Mouse (Mus musculus) lung, postnatal 0 days (tissue): ENCODE data around the gene Bcl11b. TPM values are rescaled to one million over a fixed set of nuclear protein-coding genes. Genes with fewer than 3 reads are reported as not detected.

ENCODE experiments used
- ATAC-seq: fragments of 200-750 bp; cut with Nextera tagmentation; 2 replicates; pipeline ENCODE4 v1.8.0; 2017; ENCODE audit warnings: moderate library complexity
- DNase-seq: peaks from one replicate; pipeline ENCODE4 v3.0.0-alpha.2; 2016; ENCODE audit warnings: low spot score
- H3K27ac ChIP-seq: fragments of 300-500 bp; sonication (generic); 2 replicates; pipeline ENCODE4 v1.5.1; 2014; ENCODE audit warnings: antibody characterized with exemption, mild to moderate bottlenecking, low read length, mixed read lengths
- H3K27me3 ChIP-seq: fragments of 300-500 bp; sonication (generic); replicated peaks from 2 replicates; pipeline ENCODE4 v1.6.1; 2014; ENCODE audit warnings: low read length, mixed read lengths; ENCODE audit not compliant: insufficient read depth
- H3K36me3 ChIP-seq: fragments of 300-500 bp; sonication (generic); 2 replicates; pipeline ENCODE4 v1.6.1; 2014; ENCODE audit warnings: low read length, mixed read lengths; ENCODE audit not compliant: insufficient read depth
- H3K4me1 ChIP-seq: fragments of 300-500 bp; sonication (generic); 2 replicates; pipeline ENCODE4 v1.6.1; 2014; ENCODE audit warnings: antibody characterized with exemption, low read depth, low read length, mixed read lengths; ENCODE audit not compliant: insufficient read depth
- H3K4me2 ChIP-seq: fragments of 300-500 bp; sonication (generic); replicated peaks from 2 replicates; pipeline ENCODE4 v1.6.1; 2014; ENCODE audit warnings: low read depth, mild to moderate bottlenecking, low read length, moderate library complexity, mixed read lengths
- H3K4me3 ChIP-seq: fragments of 300-500 bp; sonication (generic); 2 replicates; pipeline ENCODE4 v1.5.1; 2014; ENCODE audit warnings: low read depth, low read length
- H3K9ac ChIP-seq: fragments of 300-500 bp; sonication (generic); replicated peaks from 2 replicates; pipeline ENCODE4 v1.6.1; 2014; ENCODE audit warnings: low read depth, mild to moderate bottlenecking
- H3K9me3 ChIP-seq: fragments of 300-500 bp; sonication (generic); 2 replicates; pipeline ENCODE4 v1.6.1; 2016; ENCODE audit warnings: low read length, mixed read lengths
- CTCF ChIP-seq: IDR thresholded peaks from 2 replicates; pipeline ENCODE4 v1.5.1; 2016; ENCODE audit warnings: antibody characterized with exemption, mild to moderate bottlenecking
- EP300 ChIP-seq: IDR thresholded peaks from 2 replicates; pipeline ENCODE4 v1.6.1; 2016; ENCODE audit warnings: antibody characterized with exemption, mild to moderate bottlenecking, control low read depth
- WGBS: fragments of 180-500 bp; shearing (Covaris S2); extraction: QIAGEN DNeasy Blood & Tissue Kit; methylation state at CpG from one replicate; pipeline ENCODE4 v1.1.7; 2014; 5-methylcytosine and 5-hydroxymethylcytosine counted together
- polyA plus RNA-seq: library from polyadenylated mRNA; unstranded; fragments of >200 nt; fragmentation: Nextera tagmentation; extraction: Ambion mirVana; gene quantifications from 2 replicates; pipeline ENCODE4 v1.2.1, GENCODE M21; 2015

Bcl11b gene
- polyA plus RNA-seq, 1 experiment from 2014 or later = 0.44 TPM

DNA sequence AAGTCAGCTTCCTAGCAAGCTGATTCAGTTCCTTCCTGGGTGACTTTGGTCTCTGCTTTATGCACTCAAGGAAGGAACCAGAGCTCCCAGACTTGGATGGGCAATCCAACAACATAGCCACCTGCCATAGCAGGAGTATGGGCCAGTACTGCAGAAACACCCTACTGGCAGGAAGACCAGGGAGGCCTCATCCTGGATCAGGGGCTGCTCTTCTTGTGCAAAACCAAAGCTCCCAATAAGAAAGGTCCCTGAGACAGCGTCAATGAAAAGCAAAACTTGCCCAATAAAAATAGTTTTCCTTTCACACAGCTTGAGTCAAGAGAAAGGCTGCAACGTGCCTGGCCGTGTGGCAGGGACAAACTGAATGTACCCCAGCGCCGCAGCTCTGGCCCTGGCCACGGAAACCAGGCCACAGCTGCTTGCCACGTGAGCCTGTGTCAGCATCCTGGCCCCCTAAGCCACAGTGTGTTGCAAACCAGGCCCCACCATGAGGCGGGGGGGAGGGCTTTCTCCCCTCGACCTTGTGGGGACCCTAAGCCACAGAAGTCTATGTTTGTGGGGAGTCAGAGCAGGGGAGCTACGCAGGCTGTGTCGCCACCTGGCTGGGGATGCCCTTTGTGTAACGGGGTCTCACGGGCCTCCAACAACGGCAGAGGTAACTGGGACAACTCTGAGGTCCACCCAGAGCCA is 38.9 kb downstream of the Bcl11b start:
- H3K4me2 ChIP-seq = no peak overlapping the region
- H3K4me3 ChIP-seq = no peak overlapping the region
- no peak overlapping the region for H3K9ac ChIP-seq
- no peaks in the 10 kb centered on the region for H3K4me1 ChIP-seq
- WGBS = 76% methylated on average over 14 of the region's 14 CpGs
- H3K27me3 ChIP-seq = no peaks in the 10 kb centered on the region
- H3K27ac ChIP-seq = no peak overlapping the region
- TF ChIP-seq CTCF = no peak
- ATAC-seq (no peak), DNase-seq (no peak)
- no peaks in the 10 kb centered on the region for H3K36me3 ChIP-seq
- no peaks in the 10 kb centered on the region for H3K9me3 ChIP-seq

DNA sequence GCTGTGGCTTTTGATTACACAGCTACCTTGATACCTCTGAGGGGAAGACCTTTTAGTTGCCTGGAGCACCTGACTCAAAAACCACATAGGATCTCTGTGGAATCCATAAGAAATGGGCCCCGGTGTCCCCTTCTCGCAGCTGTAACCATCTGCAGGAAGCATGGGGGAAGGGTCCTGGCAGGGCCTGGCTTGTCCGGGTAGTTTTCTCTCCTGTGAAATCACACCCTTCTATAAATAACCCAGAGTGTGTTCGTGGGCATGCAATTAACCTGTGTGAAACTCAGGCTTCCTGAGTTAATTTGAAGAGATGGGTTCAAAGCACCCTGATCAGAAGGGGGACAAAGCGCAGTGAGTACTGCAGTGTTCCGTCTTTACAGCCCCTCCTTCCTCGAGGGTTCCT is 40.5 kb downstream of the Bcl11b start:
- no peak overlapping the region for H3K27ac ChIP-seq
- DNase-seq = no peak
- no peaks in the 10 kb centered on the region for H3K27me3 ChIP-seq
- H3K9me3 ChIP-seq = no peaks in the 10 kb centered on the region
- no peak overlapping the region for H3K4me3 ChIP-seq
- H3K36me3 ChIP-seq = no peaks in the 10 kb centered on the region
- WGBS = 41% methylated on average over 7 of the region's 7 CpGs
- ATAC-seq = no peak
- TF ChIP-seq CTCF (no peak), EP300 (no peak)
- no peaks in the 10 kb centered on the region for H3K4me1 ChIP-seq
- no peak overlapping the region for H3K9ac ChIP-seq
- H3K4me2 ChIP-seq = no peak overlapping the region

- TF ChIP-seq EP300 (no peak), CTCF (no peak)
- Histone ChIP-seq H3K27ac (no peak overlapping the region), H3K4me1 (no peaks in the 10 kb centered on the region), H3K4me3 (no peak overlapping the region), H3K36me3 (no peaks in the 10 kb centered on the region), H3K9me3 (no peaks in the 10 kb centered on the region), H3K27me3 (no peaks in the 10 kb centered on the region), H3K4me2 (no peak overlapping the region), H3K9ac (no peak overlapping the region)
- 54% methylated on average over 15 of the region's 15 CpGs for WGBS
- ATAC-seq = no peak
- peak; percentile 21 for DNase-seq
Measured at GRCm38 (mm10) chr12:107961843-107962242, 41.6 kb downstream of the Bcl11b start.

DNA sequence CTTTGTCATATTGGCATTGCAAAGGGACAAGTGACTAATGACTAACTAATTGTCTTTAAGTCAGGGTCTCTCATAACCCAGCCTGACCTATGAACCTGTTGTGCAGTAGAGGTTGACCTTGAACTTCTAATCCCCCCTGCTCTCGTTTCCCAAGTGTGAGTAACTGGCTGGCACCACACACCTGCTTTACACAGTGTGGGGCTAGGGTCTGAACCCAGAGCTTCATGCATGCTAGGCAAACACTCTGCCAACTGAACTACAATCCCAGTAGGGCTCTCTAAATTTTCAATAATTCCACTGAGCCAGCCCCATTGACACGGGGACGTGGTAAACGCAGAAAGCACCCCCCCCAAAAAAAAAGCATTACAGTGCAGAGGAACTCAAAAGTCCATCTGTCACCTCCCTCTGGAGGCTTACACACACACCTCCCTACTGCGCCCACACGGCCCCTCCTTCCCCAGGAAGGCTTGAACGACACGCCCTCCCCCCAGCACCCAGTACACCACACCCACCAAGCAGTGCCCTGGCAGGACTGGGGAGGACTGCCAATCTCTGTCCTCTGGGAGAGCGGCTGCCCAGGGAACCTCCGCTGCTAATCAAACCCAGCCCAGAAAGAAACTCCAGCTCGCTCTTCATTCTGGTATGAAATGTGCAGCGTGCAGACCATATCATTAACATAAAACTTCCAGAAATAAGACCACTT is 42.5 kb downstream of the Bcl11b start:
- TF ChIP-seq CTCF = no peak
- no peak for TF ChIP-seq EP300
- no peak overlapping the region for H3K4me3 ChIP-seq
- no peak overlapping the region for H3K9ac ChIP-seq
- H3K9me3 ChIP-seq = no peaks in the 10 kb centered on the region
- H3K4me2 ChIP-seq = no peak overlapping the region
- 24% methylated on average over 12 of the region's 12 CpGs for WGBS
- H3K36me3 ChIP-seq = no peaks in the 10 kb centered on the region
- DNase-seq = peak; percentile 83
- peak; percentile 90 for ATAC-seq
- no peaks in the 10 kb centered on the region for H3K4me1 ChIP-seq
- no peak overlapping the region for H3K27ac ChIP-seq
- no peaks in the 10 kb centered on the region for H3K27me3 ChIP-seq

DNA sequence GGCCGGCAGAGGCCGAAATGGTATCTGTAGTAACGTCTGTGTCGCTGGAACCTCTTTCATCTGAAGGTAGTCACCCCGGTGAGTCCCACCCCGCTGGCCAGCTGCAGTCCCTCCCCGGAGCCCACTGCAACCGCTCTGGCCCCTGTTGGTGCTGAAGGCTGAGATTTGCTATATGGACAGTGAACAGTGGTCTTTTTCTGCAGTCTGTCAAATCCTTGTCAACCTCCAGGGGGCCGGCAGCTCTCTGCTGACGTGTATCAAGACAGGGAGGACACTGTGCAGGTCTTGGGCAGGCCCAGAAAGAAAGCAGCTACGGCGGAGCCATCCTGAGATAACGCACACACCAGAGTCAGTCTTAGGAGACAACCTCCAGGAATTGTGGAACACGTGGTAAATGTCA is 43.0 kb downstream of the Bcl11b start:
- DNase-seq (no peak), ATAC-seq (no peak)
- Histone ChIP-seq H3K4me3 (no peak overlapping the region), H3K27me3 (no peaks in the 10 kb centered on the region), H3K9ac (no peak overlapping the region), H3K36me3 (no peaks in the 10 kb centered on the region), H3K9me3 (no peaks in the 10 kb centered on the region), H3K4me2 (no peak overlapping the region), H3K27ac (no peak overlapping the region), H3K4me1 (no peaks in the 10 kb centered on the region)
- TF ChIP-seq EP300 (no peak), CTCF (peak; percentile 25; the same call in 1 of the 2 replicates)
- WGBS = 74% methylated on average over 14 of the region's 14 CpGs

DNA sequence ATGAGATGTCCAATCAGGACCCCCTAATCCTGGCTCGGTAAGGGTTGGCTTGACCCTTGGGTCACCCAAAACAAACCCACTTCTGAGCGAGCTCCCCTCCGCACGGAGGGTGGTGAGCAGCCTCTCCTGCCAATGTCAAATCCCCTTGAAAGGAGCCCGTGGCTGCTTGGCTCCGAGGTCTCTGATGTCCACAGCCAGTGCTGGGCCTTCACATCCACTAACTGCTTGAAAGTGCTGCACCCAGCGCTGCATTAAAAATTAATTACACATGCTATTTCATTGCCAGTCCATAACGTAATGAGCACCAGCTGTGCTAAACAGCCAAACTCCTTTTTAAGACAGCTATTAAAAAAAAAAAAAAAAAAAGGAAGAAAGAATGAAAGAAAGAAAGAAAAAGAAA is 43.5 kb downstream of the Bcl11b start:
- Histone ChIP-seq H3K36me3 (no peaks in the 10 kb centered on the region), H3K4me2 (no peak overlapping the region), H3K4me3 (no peak overlapping the region), H3K27ac (no peak overlapping the region), H3K4me1 (no peaks in the 10 kb centered on the region), H3K27me3 (no peaks in the 10 kb centered on the region), H3K9me3 (no peaks in the 10 kb centered on the region), H3K9ac (no peak overlapping the region)
- no peak for TF ChIP-seq EP300
- no peak for TF ChIP-seq CTCF
- ATAC-seq = no peak
- DNase-seq = no peak
- WGBS = 53% methylated on average over 8 of the region's 8 CpGs
